Mouse (Mus musculus) testis, postnatal 10 days (tissue): Measurements from ENCODE around the gene Fam71e1.
A peak's percentile ranks its signal among the peaks of the same experiment; 100 is the strongest.

Source experiments
- DNase-seq: peaks from one replicate; pipeline ENCODE4 v3.0.0; 2021; ENCODE audit warnings: low spot score

Fam71e1 gene

GRCm38 (mm10) chr7:44500046-44500445, 3.7 kb downstream of the Fam71e1 start:
- peak; percentile 57 for DNase-seq

GRCm38 (mm10) chr7:44501563-44502115, 5.3 kb downstream of the Fam71e1 start:
- peak; percentile 85 for DNase-seq

GRCm38 (mm10) chr7:44507491-44507890, 11.1 kb downstream of the Fam71e1 start:
- no peak for DNase-seq

- no peak for DNase-seq
Observed at GRCm38 (mm10) chr7:44519240-44519913, 23.0 kb downstream of the Fam71e1 start.

GRCm38 (mm10) chr7:44520990-44521389, 24.6 kb downstream of the Fam71e1 start:
- no peak for DNase-seq

DNA sequence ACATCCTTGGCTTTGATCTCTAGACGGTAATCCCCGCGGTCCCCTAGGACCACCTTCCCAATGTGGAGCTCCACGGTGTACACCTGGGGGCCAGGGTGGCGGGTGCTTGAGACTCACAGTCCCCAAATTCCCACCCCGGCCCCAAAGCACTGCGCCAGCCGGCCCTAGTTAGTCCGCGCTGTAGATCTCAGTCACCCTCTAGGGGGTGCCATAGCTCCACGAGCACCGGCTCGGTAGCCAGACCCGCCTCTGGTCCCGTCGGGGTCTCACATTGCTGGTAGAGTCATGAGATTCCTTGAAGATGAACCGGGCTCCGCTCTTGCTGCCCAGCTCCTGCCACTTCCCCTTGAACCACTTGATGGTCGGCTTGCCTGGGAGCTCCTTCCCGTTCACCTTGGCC, 25.3 kb downstream of the Fam71e1 start:
- DNase-seq: peak; percentile 76

DNA sequence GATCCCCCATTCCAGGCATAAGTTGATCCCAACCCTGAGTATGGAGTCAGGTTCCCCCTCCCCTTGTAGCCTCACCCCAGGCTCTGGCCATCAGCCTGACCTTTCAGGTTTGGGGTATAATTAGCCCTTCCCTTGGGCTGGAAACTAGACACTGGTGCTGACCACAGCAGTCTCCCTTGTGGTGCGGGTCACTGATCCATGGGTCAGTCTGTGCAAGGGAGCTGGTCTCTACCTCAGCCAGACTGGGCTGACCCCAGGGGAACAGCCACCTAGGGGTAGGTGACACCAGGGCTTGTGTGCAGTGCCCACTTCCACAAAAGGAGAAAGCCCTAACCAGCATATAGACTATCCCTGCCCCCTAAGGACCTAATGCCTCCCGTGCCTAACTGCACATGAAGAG, 26.7 kb downstream of the Fam71e1 start:
- no peak for DNase-seq

GRCm38 (mm10) chr7:44524502-44524901, 28.1 kb downstream of the Fam71e1 start, which contains the start of gene Mybpc2:
TSS of gene Mybpc2 (minus strand) at chr7:44524656.
- no peak for DNase-seq

DNA sequence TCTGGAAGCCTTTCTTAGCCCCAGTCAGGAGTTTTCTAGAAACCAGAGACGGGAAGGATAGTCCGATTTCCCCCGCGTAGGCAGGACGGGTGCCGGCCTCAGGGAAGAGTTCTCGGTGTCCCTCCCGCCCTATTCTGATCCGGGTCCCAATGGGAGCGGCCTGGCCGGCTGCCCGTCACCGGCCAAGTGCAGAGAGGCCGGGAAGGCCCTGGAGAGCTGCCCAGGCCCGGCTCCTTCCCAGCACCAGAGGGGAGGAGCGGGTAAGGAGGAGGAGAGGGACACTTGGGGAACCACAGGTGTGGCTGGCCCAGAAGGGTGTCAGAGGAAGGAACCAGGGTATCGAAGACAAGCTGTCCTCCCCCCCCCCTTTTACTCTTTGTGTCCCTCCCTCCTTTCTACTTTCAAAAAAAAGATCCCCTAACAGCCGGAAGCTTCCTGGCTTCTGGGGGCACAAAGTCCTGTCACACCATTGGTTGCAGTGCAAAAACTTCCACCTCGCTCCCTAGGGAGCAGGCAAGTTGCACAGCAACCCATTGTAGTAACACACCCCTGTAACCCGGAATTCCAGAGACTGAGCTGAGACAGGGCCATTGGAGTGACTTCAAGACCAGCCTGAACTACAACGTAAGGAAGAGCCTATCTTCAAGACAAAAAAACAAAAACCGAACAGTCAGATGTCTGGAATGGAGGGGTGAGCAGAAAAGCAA, 28.9 kb downstream of the Fam71e1 start:
- DNase-seq: peak; percentile 89

DNA sequence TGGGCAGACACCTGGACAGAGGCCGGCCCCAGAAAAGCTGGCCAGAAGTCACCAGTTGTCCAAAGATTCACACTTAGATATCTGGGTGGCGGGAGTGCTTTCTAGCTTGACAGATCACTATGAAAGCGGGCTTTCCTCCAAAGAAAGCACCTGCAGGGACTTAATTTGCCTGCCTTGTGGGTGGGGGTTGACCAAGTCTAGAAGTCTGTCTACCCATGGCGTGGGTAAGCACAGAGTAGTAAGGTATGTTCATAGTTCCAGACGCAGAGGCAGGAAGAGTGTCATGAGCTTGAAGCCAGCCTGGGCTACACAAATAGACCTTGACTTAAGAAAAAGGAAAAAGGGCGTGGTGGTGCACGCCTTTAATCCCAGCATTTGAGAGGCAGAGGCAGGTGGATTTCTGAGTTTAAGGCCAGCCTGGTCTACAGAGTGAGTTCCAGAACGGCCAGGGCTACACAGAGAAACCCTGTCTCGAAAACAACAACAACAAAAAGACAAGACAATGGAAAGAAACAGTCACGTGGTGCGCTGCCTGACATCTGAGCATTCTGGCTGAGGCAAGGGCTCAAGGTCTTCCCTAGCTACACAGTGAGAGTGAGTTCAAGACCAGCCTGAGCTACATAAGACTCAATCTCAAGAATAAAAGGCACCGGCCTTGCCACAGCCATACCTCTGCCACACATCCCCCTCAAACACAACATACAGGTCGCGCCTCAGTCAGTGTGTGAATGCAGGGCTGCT, 30.2 kb downstream of the Fam71e1 start:
- no peak for DNase-seq

GRCm38 (mm10) chr7:44527483-44528398, 31.4 kb downstream of the Fam71e1 start:
- DNase-seq: peak; percentile 87

DNA sequence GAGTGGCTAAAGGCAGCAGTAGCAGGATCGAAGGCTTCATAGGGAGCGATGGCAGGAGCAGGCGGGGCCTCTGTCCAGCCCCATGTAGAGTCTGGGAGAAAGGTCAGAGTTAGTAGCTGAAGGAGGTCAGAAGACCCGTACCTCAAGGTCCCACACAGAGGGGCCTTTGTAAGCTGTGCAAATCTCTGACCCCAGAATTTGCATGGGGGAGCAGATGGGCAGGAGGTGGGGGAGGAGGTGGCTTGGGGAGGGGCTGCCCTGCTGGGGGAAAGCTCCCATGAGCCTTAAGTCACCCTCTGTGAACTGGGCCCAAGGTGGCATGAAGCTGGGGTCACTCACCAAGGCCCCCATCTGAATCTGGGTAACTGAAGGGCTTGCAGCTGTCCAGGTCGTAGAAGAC, 33.1 kb downstream of the Fam71e1 start:
- DNase-seq: no peak

- no peak for DNase-seq
Observed at GRCm38 (mm10) chr7:44530507-44530906, 34.1 kb downstream of the Fam71e1 start.

- DNase-seq: no peak
Observed at GRCm38 (mm10) chr7:44531207-44531606, 34.8 kb downstream of the Fam71e1 start.

DNA sequence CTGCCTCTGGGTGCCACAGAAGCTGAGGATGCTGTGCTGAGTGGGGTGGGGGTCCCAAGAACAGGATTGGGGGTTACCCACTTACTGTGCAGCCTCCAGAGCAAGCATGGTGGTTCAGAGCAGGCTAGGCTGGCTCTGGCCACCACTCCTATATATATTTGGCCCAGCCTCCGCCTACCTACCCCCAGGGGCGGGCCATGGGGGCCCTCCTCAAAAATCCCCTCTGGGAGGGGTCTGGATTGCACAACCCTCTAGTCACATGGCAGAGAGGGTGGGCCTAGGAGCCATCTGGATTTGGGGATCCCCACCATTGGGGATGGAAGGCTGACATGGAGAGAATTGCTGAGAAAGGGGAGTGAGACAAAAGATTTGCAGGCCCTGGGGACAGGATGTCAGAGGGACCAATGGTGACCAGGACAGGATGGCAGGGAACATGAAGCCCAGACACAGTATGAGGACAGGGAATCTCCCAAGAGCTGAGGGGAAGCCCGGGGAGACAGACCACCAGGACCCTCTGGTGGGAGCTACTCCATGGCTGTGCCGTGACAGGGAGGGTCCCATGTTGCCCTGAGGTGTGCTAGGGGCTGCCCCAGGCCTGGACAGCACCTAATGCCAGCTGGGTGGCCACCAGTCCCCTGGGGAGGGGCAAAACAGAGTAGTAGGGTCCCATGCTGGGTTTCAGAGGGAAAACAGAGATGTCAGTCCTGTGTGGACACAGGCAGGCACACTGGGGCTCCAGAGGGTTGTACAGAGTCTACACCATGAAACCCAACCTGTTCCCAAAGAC, 35.8 kb downstream of the Fam71e1 start, which contains the start of gene Spib:
Gene Spib (minus strand): TSS at position 126 of the 787 bp plus-strand sequence.
- no peak for DNase-seq

DNA sequence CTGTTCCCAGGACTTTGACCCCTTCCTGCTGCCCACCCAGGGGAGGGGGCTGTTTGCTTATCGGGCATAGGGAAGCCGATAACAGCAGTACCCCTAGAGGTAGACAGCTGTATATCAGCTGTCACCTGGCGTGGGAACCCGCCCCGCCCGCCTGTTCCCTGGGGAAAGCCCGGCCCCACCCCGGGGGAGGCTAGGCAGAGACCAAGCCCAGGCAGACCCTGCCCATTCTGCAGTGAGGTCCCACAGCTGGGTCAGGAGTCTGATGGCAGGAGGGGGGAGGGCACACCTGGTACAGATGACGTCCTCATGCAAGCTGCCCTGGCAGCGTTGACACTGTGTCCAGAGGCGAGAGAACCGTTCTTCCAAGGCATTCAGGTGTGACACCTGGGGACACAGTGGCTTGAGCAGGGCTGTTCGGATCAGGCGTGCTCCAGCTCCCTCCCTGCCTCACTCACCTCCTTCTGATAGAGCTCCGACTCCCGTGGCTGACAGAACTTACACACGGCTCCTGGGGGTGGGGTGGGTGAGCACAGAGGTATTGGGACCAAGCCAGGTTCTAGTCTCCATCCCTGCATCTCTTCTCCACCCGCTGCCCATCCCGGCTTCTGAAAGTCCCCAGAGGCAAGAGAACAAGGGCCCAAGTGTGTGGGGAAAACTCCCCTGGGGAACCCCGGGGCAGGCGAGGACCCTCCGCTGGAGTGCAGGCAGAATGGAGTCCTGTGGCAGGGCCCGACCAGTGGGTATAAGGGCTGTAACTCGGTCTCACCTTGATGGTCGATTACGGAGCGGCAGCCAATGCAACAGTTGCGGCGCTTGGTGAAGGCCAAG, 36.8 kb downstream of the Fam71e1 start:
- no peak for DNase-seq

- no peak for DNase-seq
Observed at GRCm38 (mm10) chr7:44533746-44534045, 37.3 kb downstream of the Fam71e1 start.

DNA sequence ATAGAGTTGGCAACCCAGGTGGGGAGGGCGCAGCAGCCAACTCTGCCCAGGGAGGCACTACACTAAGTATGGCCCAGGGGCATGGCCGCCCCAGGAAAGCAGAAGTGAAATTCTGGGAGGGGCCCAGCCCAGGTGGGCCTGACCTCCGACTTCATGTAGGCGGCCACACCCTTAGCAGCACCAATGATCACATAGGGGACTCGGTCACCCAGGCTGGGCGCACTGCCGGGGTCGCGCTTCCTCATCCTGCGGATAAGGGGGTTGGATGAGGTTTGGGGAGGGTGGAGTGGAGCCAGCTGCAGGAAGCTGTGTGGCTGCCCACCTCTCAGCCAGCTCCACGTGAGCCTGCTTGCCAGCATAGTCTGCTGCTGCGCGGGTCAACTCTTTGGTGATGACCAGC, 37.9 kb downstream of the Fam71e1 start:
- DNase-seq: no peak

GRCm38 (mm10) chr7:44534656-44535441, 38.5 kb downstream of the Fam71e1 start:
- DNase-seq: no peak
